Mouse (Mus musculus): ENCODE measurements at regions not wholly inside any gene's neighbourhood (a gene's known extent, or its start where the extent isn't known, plus 50 kb on each side); places are given as distances from the start of the nearest gene placed in this dataset.

DNA sequence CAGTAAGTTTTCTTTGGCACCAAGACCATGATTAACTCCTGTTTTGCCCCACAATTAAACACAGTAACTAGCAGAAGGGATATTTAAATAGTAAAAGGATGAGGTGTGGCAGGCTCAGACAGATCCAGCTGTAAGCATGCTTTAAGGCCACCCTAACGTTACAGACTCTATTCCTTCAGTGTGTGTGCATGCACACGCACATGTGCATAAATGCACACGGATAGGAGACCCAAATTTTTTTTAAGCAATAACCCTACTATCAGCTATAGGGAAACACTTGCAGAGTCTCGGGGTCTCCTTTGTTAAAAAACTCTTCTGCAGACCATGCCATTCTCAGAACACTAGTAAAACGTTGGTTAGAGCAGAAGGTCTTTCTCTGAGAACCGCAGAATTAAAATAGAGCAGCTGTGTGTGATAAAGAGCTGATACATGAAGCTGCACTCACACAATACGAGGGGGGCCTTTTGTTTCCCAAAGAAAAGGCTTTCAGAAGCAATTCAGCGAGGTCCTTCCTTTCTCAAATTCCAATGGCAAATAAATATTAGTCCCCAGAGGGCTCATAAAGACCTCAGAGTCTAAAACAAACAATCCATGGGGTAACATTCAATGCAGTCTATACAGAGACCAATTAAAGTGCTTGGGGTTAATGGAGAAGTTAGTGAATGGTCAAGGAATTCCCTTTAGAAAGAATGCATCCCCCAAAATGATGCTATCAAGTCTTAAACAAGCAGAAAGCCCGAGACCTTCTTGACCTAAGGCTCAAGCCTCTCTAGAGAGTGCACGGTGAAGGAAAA is 300.3 kb upstream of the Cd180 start:
- ATAC-seq (ENCODE audit: extremely low read depth, insufficient number of reproducible peaks, low FRiP score, poor library complexity, severe bottlenecking), result no peak

GRCm38 (mm10) chr13:102393662-102393970 is 299.7 kb upstream of the Cd180 start:
- no peak for ATAC-seq (ENCODE audit: extremely low read depth, insufficient number of reproducible peaks, low FRiP score, poor library complexity, severe bottlenecking)

DNA sequence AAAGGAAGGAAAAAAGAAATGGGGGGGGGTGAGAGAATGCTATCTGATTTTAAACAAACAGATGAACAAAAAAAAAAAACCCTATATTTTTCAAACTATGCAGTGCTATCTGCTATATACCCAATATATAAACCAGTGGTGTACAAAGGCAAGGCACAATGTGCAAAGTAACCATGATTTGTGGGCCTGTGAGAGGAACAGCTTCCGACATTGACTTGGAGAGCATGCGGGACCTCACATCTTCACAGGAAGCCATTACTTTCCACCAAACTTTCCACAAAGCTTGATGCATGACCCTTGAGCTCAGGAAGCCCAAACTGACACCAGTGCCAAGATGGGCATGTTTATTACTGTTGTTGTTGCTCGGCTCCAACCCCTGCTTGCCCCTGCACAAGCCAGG is 299.3 kb upstream of the Cd180 start:
- no peak for ATAC-seq (ENCODE audit: extremely low read depth, insufficient number of reproducible peaks, low FRiP score, poor library complexity, severe bottlenecking)

DNA sequence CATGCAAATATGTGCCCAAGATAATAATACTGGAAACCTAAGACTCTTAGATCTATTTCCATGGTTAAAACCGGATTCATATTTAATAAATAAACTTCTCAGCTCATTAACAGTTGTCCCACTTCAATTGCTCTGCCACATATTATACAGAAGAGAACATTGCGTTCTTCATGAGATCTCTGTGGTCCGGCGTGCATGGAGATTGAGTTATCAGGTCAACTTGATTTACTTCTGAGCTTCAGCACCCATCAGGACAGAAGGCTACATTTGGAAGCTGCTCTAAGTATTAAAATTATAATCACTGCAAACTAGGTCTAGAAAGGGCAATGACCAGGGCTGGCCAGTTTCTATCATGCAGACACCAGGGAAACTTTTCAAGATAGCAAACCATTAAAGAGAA is 295.9 kb upstream of the Cd180 start:
- no peak for ATAC-seq (ENCODE audit: extremely low read depth, insufficient number of reproducible peaks, low FRiP score, poor library complexity, severe bottlenecking)

- no peak for ATAC-seq (ENCODE audit: extremely low read depth, insufficient number of reproducible peaks, low FRiP score, poor library complexity, severe bottlenecking)
Measured at GRCm38 (mm10) chr13:102411840-102412239, 281.5 kb upstream of the Cd180 start.

DNA sequence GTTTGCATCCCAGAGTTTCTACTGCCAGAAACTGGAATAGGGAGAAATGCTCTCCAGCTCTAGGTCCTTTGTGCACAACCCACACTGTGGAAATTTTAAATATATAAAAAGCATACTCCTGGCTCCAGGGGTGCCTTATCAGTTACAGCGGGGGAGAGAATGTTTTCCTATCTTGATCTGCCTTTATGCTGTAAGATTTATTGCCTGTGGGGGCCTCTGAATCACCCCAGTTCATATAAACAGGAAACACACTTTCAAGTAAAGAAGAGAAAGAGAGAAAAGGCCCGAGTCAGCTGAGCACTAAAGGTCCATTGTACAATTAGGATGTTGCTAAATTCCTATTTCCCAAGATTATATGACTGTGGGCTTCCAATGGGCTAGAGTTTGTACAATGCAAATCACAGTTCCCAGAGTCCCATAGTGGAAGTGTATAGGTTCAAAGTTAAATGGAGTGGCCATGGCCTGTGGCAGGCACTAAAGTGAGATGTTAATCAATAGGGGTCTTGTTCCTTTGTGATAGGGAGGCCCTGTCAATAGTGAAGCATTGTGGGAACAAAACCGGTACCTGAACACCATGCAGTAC is 258.9 kb upstream of the Cd180 start:
- ATAC-seq (ENCODE audit: extremely low read depth, insufficient number of reproducible peaks, low FRiP score, poor library complexity, severe bottlenecking), result no peak

DNA sequence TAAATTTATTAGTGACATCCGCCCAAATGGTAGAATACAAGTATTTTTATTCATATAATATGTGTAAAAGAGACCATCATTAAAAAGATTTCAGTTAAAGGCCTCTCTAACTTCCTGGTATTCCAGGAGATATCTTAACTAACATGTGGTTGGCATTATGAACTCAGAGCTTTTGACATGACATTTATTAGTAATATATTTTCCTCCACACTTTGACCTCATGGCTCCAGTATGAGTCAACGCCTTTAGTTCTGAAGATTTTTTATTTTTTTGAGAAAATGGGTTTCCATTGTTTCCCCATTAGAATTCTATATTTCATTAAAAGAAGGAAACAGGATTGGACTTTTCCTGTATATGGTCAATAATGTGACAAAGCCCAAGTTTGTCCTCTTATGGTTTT is 250.7 kb upstream of the Cd180 start:
- no peak for ATAC-seq (ENCODE audit: extremely low read depth, insufficient number of reproducible peaks, low FRiP score, poor library complexity, severe bottlenecking)

GRCm38 (mm10) chr13:102447310-102447709 is 246.0 kb upstream of the Cd180 start:
- ATAC-seq (ENCODE audit: extremely low read depth, insufficient number of reproducible peaks, low FRiP score, poor library complexity, severe bottlenecking), result no peak

DNA sequence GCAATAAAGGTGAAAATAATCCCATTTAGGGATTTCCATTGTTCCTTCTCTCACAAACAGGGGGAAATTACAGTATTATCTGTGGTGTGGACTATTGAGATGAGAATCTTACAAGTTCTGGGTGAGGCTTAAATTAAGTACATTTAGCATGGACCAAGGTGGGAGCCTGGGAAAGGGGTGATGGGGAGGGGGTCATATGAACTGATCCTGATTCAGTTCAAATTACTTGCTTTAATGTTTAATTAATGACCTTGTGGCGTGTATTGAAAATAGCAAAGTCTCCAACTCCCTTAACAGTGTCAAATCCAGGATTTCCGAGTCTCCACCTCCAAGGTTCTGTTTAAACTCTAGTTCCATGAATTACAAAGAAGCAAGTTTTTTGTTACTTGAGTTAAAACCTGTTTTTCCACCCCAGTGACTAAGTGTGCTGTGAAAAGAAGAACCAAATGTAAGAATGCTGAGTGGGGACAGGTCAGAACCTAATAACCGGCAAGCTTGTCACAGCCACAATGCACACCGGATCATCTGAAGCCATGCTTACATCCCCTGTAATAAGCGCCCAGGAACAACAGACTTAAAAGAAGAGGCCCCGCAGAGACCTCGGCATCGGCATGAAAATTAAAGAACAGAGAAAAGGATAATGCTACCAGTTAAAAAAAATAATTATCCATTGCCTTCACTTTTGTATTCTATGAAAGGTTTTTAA is 243.8 kb upstream of the Cd180 start:
- no peak for ATAC-seq (ENCODE audit: extremely low read depth, insufficient number of reproducible peaks, low FRiP score, poor library complexity, severe bottlenecking)

GRCm38 (mm10) chr13:102451176-102451575 is 242.2 kb upstream of the Cd180 start:
- ATAC-seq (ENCODE audit: extremely low read depth, insufficient number of reproducible peaks, low FRiP score, poor library complexity, severe bottlenecking), result no peak

GRCm38 (mm10) chr13:102458711-102459110 is 234.6 kb upstream of the Cd180 start:
- ATAC-seq (ENCODE audit: extremely low read depth, insufficient number of reproducible peaks, low FRiP score, poor library complexity, severe bottlenecking), result no peak

DNA sequence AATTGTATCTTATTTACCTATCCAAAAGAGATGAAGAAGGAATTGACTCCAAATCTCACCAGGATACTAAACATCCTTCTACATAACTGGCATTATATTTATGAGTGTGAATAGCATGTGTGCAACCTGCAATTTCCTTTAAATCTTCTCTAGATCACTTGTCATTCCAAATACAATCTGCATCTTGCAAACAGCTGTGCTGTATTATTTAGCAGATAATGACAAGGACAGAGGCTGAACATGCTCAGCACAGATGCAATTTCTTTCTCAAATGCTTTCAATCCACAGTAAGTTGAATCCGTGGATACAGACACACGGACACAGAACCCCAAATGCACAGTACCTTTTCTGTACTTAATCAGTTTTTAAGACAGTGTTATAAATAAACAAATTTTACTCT is 229.4 kb upstream of the Cd180 start:
- no peak for ATAC-seq (ENCODE audit: extremely low read depth, insufficient number of reproducible peaks, low FRiP score, poor library complexity, severe bottlenecking)

DNA sequence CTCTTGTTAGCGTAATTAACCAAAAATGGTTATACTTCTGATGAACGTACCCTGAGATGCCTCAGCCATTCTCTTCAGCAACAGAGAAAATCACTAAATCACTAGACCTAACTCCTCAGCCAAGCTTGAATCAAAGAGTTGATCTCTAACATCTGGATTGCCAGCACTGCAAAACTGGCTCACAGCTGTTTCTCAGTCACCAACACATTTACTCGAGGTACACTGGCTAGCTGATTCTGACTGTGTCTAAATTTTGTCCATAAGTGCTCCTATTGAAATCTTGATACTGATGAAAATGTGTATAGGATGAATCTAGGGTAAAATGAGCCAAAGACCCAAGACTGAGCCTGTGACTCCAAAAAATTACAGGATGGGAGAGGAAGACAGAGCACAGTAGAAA is 211.5 kb upstream of the Cd180 start:
- ATAC-seq (ENCODE audit: extremely low read depth, insufficient number of reproducible peaks, low FRiP score, poor library complexity, severe bottlenecking), result no peak

DNA sequence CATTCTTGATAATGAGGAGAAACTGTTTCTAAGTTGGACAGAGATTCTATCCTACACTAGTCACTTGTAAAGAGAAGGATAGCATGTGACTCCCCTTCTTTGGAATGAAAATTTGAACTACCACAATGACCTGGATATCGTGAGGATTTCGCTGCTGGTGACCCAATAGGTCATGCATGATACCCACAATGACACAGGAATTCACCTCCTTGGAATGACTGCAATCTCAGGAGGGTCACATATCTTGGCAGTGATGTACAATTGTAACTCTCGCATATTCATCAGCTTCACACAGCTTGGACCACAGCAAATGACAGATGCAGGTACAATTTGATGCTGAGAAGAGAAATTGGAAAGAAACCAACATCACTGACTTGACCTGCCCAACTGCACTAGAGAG is 210.9 kb upstream of the Cd180 start:
- ATAC-seq (ENCODE audit: extremely low read depth, insufficient number of reproducible peaks, low FRiP score, poor library complexity, severe bottlenecking), result no peak

DNA sequence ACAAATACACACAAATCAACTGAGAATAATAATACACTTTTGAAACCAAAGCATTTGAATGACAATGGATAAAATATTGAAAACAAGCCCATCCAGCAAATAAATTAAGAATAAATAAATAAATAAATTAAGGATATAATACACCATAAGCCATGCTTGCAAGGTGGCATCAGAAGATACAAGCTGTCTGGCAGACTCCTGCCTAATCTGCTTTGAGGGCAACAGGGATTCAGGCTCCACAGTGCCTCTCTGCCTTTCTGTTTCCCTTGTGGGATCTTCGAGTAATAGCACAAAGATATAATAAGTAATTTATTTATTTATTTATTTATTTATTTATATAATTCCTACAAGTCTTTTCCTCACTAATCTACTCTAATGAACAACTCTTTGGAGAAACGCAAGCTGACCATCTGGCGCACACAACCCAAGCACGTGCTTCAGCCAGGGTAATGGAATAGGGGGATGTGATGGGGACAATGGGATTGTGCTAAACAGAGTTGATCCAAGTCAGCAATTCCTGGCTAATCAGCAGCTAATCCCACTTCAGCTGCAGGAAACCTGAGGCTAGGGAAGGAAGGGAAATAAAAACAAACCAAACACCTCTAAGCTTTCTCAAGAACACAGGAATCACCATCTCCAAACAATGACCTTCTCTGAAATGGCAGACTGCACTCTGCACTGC is 205.8 kb upstream of the Cd180 start:
- ATAC-seq (ENCODE audit: extremely low read depth, insufficient number of reproducible peaks, low FRiP score, poor library complexity, severe bottlenecking), result no peak

- no peak for ATAC-seq (ENCODE audit: extremely low read depth, insufficient number of reproducible peaks, low FRiP score, poor library complexity, severe bottlenecking)
Measured at GRCm38 (mm10) chr13:102491370-102491769, 202.0 kb upstream of the Cd180 start.

GRCm38 (mm10) chr13:102504157-102504947 is 189.0 kb upstream of the Cd180 start:
- no peak for ATAC-seq (ENCODE audit: extremely low read depth, insufficient number of reproducible peaks, low FRiP score, poor library complexity, severe bottlenecking)

GRCm38 (mm10) chr13:102507226-102507625 is 186.1 kb upstream of the Cd180 start:
- ATAC-seq (ENCODE audit: extremely low read depth, insufficient number of reproducible peaks, low FRiP score, poor library complexity, severe bottlenecking), result no peak

DNA sequence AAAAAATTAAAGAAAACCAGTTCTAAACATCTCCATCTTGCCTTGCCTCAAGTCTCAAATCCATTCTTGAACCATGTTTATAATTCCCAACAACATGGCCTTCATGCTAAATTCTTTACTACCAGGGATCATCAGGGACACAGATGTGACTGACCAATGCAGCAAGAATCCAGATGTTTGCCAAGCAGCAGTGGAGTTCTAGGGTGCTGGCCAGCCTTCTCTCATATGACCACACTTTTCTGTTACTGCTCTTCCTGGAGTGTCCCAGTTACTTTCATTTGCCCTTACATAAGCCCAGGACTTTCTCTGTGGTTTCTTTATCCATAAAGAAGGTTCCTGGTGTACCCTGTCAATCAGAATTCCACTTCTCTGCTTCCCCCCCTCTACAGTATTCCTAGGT is 185.4 kb upstream of the Cd180 start:
- ATAC-seq (ENCODE audit: extremely low read depth, insufficient number of reproducible peaks, low FRiP score, poor library complexity, severe bottlenecking), result no peak
